Mouse (Mus musculus) spleen, adult 2 months (tissue): ENCODE data around the gene Dusp13.
A peak's percentile ranks its signal among the peaks of the same experiment; 100 is the strongest.

Source experiments
- CTCF ChIP-seq: fragments of 200-500 bp; IDR thresholded peaks from 2 replicates; pipeline ENCODE4 v1.5.1; 2011; ENCODE audit warnings: mild to moderate bottlenecking, inconsistent platforms; ENCODE audit not compliant: insufficient read depth, insufficient read length, insufficient replicate concordance; ENCODE audit errors: extremely low read depth
- POLR2A ChIP-seq: fragments of 200-500 bp; IDR thresholded peaks from 2 replicates; pipeline ENCODE4 v1.6.1; 2011; ENCODE audit warnings: low read depth, low read length, inconsistent platforms

GRCm38 (mm10) chr14:21741786-21742185 is 9.2 kb downstream of the Dusp13 start:
- TF ChIP-seq CTCF (peak; percentile 88; the same call in 1 of the 2 replicates), POLR2A (no peak)
